18 mouse cellular contexts compared by ENCODE assay signal in genomic region chr15:61055017-61055609, GRCm38 (mm10).
DNase-seq lines count a peak whose midpoint lies in the region; ATAC-seq and TF ChIP-seq lines count a peak whose summit lies in the region.
"Had no signal": no experiment of that assay in that cellular context is flagged by ENCODE, and none has a peak within 500 bp of the region (broad histone marks: within the 10 kb centered on the region; RNA-seq: fewer than 3 reads in every experiment).

No protein-coding gene starts in this region.

- H3K36me3 ChIP-seq in hindbrain, embryonic 11.5 days (ENCODE audit: control insufficient read depth, insufficient read depth, low read length): no peaks in the 10 kb centered on the region
- no peaks in the 10 kb centered on the region for H3K36me3 ChIP-seq in hindbrain, embryonic 10.5 days
- H3K36me3 ChIP-seq in midbrain, embryonic 14.5 days (ENCODE audit: control insufficient read depth, insufficient read depth, low read length): no peaks in the 10 kb centered on the region
- no peaks in the 10 kb centered on the region for H3K36me3 ChIP-seq in midbrain, embryonic 11.5 days (ENCODE audit: control insufficient read depth, insufficient read depth, low read length)
- H3K36me3 ChIP-seq in hindbrain, embryonic 13.5 days: no peaks in the 10 kb centered on the region
- H3K36me3 ChIP-seq in midbrain, embryonic 16.5 days (ENCODE audit: control insufficient read depth, insufficient read depth, low read length): no peaks in the 10 kb centered on the region
- H3K36me3 ChIP-seq: heart, embryonic 13.5 days; limb, embryonic 10.5 days; liver, embryonic 13.5 days had no signal

- peak; percentile 61; the same call in 1 of the 2 replicates for ATAC-seq in hindbrain, embryonic 11.5 days (ENCODE audit: low FRiP score)
- peak; percentile 48; the same call in 1 of the 2 replicates for ATAC-seq in midbrain, embryonic 14.5 days (ENCODE audit: low FRiP score, low TSS enrichment)
- no peak for ATAC-seq in midbrain, embryonic 11.5 days (ENCODE audit: low FRiP score)
- ATAC-seq in hindbrain, embryonic 13.5 days (ENCODE audit: low FRiP score): peak; percentile 80
- 0 out of 2 replicates have a peak, but pooled peaks have one; percentile 32 for ATAC-seq in midbrain, embryonic 16.5 days
- ATAC-seq: intestine, embryonic 16.5 days had no signal

- no peaks in the 10 kb centered on the region for H3K9me3 ChIP-seq in hindbrain, embryonic 11.5 days (ENCODE audit: control insufficient read depth, low read length)
- H3K9me3 ChIP-seq in hindbrain, embryonic 10.5 days: no peaks in the 10 kb centered on the region
- H3K9me3 ChIP-seq in midbrain, embryonic 14.5 days (ENCODE audit: control insufficient read depth, low read length): no peaks in the 10 kb centered on the region
- H3K9me3 ChIP-seq in midbrain, embryonic 11.5 days (ENCODE audit: control insufficient read depth, low read length): no peaks in the 10 kb centered on the region
- H3K9me3 ChIP-seq in hindbrain, embryonic 13.5 days: no peaks in the 10 kb centered on the region
- no peaks in the 10 kb centered on the region for H3K9me3 ChIP-seq in midbrain, embryonic 16.5 days (replicated peaks; ENCODE audit: control insufficient read depth, low read length, poor library complexity, severe bottlenecking)
- H3K9me3 ChIP-seq: heart, embryonic 13.5 days; limb, embryonic 10.5 days; liver, embryonic 13.5 days had no signal

- TF ChIP-seq POLR2A in lung, adult 2 months (IDR thresholded peaks at IDR 0.05; ENCODE audit: borderline replicate concordance, extremely low read depth, low read depth, low read length): no peak

- no peak overlapping the region for H3K4me3 ChIP-seq in hindbrain, embryonic 11.5 days (ENCODE audit: low read depth, low read length)
- no peak overlapping the region for H3K4me3 ChIP-seq in hindbrain, embryonic 10.5 days
- H3K4me3 ChIP-seq in midbrain, embryonic 14.5 days (replicated peaks; ENCODE audit: low read depth, low read length): no peak overlapping the region
- no peak overlapping the region for H3K4me3 ChIP-seq in midbrain, embryonic 11.5 days (ENCODE audit: low read depth, low read length)
- H3K4me3 ChIP-seq in hindbrain, embryonic 13.5 days: no peak overlapping the region
- no peak overlapping the region for H3K4me3 ChIP-seq in midbrain, embryonic 16.5 days (ENCODE audit: low read depth, low read length)
- no peak overlapping the region for H3K4me3 ChIP-seq in lung, adult 2 months (replicated peaks; ENCODE audit: extremely low read depth, low read depth, low read length)
- H3K4me3 ChIP-seq: erythroblast, embryonic 14.5 days; heart, embryonic 13.5 days; left cerebral cortex, adult 2 months; limb, embryonic 10.5 days; liver, embryonic 13.5 days had no signal

- no peak overlapping the region for H3K4me2 ChIP-seq in hindbrain, embryonic 11.5 days (replicated peaks; ENCODE audit: low read depth, low read length)
- no peak overlapping the region for H3K4me2 ChIP-seq in midbrain, embryonic 14.5 days (ENCODE audit: low read length)
- H3K4me2 ChIP-seq in midbrain, embryonic 11.5 days: no peak overlapping the region
- no peak overlapping the region for H3K4me2 ChIP-seq in hindbrain, embryonic 13.5 days
- no peak overlapping the region for H3K4me2 ChIP-seq in midbrain, embryonic 16.5 days (ENCODE audit: low read length)
- H3K4me2 ChIP-seq: heart, embryonic 13.5 days; liver, embryonic 13.5 days had no signal

- TF ChIP-seq CTCF in lung, adult 2 months (IDR thresholded peaks at IDR 0.05; ENCODE audit: insufficient read depth, low read length): no peak

- no peak overlapping the region for H3K27ac ChIP-seq in hindbrain, embryonic 11.5 days (ENCODE audit: low read depth, low read length)
- no peak overlapping the region for H3K27ac ChIP-seq in hindbrain, embryonic 10.5 days
- no peak overlapping the region for H3K27ac ChIP-seq in midbrain, embryonic 14.5 days (replicated peaks; ENCODE audit: low read depth, low read length)
- H3K27ac ChIP-seq in midbrain, embryonic 11.5 days (ENCODE audit: low read depth, low read length): no peak overlapping the region
- H3K27ac ChIP-seq in hindbrain, embryonic 13.5 days: peak overlapping the region; percentile 60; the same call in 1 of the 2 replicates
- no peak overlapping the region for H3K27ac ChIP-seq in midbrain, embryonic 16.5 days (ENCODE audit: low read length)
- H3K27ac ChIP-seq: heart, embryonic 13.5 days; left cerebral cortex, adult 2 months; limb, embryonic 10.5 days; liver, embryonic 13.5 days had no signal

- DNase-seq in hindbrain, embryonic 11.5 days (ENCODE audit: low spot score): no peak
- no peak for DNase-seq in hindbrain, embryonic 10.5 days (ENCODE audit: low spot score)
- DNase-seq in midbrain, embryonic 14.5 days: peak; percentile 20
- DNase-seq in midbrain, embryonic 11.5 days (ENCODE audit: low spot score, missing footprints): no peak
- no peak for DNase-seq in lung, adult 2 months
- DNase-seq in gastrocnemius, adult 18-20 months (ENCODE audit: low spot score): no peak
- DNase-seq: adrenal gland, adult 8-10 months; cerebellum, adult 8-10 months; heart, postnatal 36 days; liver, embryonic 13.5 days; thymus, postnatal 14 days had no signal

- H3K9ac ChIP-seq in hindbrain, embryonic 11.5 days (ENCODE audit: low read depth, low read length): no peak overlapping the region
- H3K9ac ChIP-seq in midbrain, embryonic 14.5 days (replicated peaks; ENCODE audit: low read length): no peak overlapping the region
- H3K9ac ChIP-seq in midbrain, embryonic 11.5 days (ENCODE audit: low read length): no peak overlapping the region
- H3K9ac ChIP-seq in hindbrain, embryonic 13.5 days: no peak overlapping the region
- H3K9ac ChIP-seq in midbrain, embryonic 16.5 days (ENCODE audit: low read depth, low read length): no peak overlapping the region
- H3K9ac ChIP-seq: heart, embryonic 13.5 days; liver, embryonic 13.5 days had no signal

- no peaks in the 10 kb centered on the region for H3K4me1 ChIP-seq in hindbrain, embryonic 11.5 days (replicated peaks; ENCODE audit: control insufficient read depth, insufficient read depth, low read length)
- no peaks in the 10 kb centered on the region for H3K4me1 ChIP-seq in hindbrain, embryonic 10.5 days (replicated peaks)
- 0 out of 2 replicates have a peak, but pooled peaks cover 5% of the 10 kb centered on the region for H3K4me1 ChIP-seq in midbrain, embryonic 14.5 days (ENCODE audit: control insufficient read depth, insufficient read depth, low read length)
- H3K4me1 ChIP-seq in midbrain, embryonic 11.5 days (ENCODE audit: control insufficient read depth, insufficient read depth, low read length): no peaks in the 10 kb centered on the region
- peaks cover 5% of the 10 kb centered on the region; the same call in 1 of the 2 replicates for H3K4me1 ChIP-seq in hindbrain, embryonic 13.5 days (replicated peaks)
- H3K4me1 ChIP-seq in midbrain, embryonic 16.5 days (ENCODE audit: control insufficient read depth, insufficient read depth, low read length): no peaks in the 10 kb centered on the region
- H3K4me1 ChIP-seq in lung, adult 2 months (ENCODE audit: control insufficient read depth, insufficient read depth, low read length): no peaks in the 10 kb centered on the region
- H3K4me1 ChIP-seq: heart, embryonic 13.5 days; limb, embryonic 10.5 days; liver, embryonic 13.5 days had no signal

- H3K27me3 ChIP-seq in hindbrain, embryonic 11.5 days (ENCODE audit: control insufficient read depth, insufficient read depth, low read length): no peaks in the 10 kb centered on the region
- no peaks in the 10 kb centered on the region for H3K27me3 ChIP-seq in hindbrain, embryonic 10.5 days (ENCODE audit: insufficient read depth, poor library complexity, severe bottlenecking)
- no peaks in the 10 kb centered on the region for H3K27me3 ChIP-seq in midbrain, embryonic 14.5 days (ENCODE audit: control insufficient read depth, insufficient read depth, low read length)
- no peaks in the 10 kb centered on the region for H3K27me3 ChIP-seq in midbrain, embryonic 11.5 days (ENCODE audit: control insufficient read depth, insufficient read depth, low read length)
- H3K27me3 ChIP-seq in hindbrain, embryonic 13.5 days: no peaks in the 10 kb centered on the region
- H3K27me3 ChIP-seq in midbrain, embryonic 16.5 days (ENCODE audit: control insufficient read depth, insufficient read depth, low read depth, low read length): no peaks in the 10 kb centered on the region
- H3K27me3 ChIP-seq: heart, embryonic 13.5 days; liver, embryonic 13.5 days had no signal

- WGBS in hindbrain, embryonic 11.5 days: 65% methylated on average over 7 of the region's 7 CpGs
- WGBS in hindbrain, embryonic 10.5 days: 73% methylated on average over 7 of the region's 7 CpGs
- WGBS in midbrain, embryonic 14.5 days: 60% methylated on average over 7 of the region's 7 CpGs
- WGBS in midbrain, embryonic 11.5 days: 82% methylated on average over 7 of the region's 7 CpGs
- 42% methylated on average over 7 of the region's 7 CpGs for WGBS in hindbrain, embryonic 13.5 days
- WGBS in midbrain, embryonic 16.5 days: 49% methylated on average over 7 of the region's 7 CpGs
- WGBS in lung, adult 2 months: 66% methylated on average over 7 of the region's 7 CpGs
